Mouse (Mus musculus): ENCODE measurements at regions not wholly inside any gene's neighbourhood (a gene's known extent, or its start where the extent isn't known, plus 50 kb on each side); places are given as distances from the start of the nearest gene placed in this dataset.

DNA sequence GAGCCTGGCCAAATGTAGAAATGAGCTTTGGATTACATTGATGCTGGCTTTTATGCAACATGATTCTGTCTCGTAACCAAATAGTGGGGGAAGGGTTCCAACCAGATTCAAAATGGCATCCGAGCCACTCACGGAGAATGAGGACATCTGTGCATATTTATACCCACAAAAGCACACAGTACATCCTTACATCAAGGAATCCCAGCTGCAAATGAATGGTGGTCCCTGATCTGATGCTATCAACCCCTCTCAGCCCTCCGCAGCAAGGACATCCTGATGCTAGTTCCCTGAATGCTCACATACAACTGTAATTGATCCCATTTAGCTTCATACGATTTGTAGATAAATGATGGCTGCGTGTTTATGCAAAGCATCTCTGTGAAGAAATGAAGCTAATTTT is 215.9 kb downstream of the Samd5 start:
- DNase-seq: no peak

DNA sequence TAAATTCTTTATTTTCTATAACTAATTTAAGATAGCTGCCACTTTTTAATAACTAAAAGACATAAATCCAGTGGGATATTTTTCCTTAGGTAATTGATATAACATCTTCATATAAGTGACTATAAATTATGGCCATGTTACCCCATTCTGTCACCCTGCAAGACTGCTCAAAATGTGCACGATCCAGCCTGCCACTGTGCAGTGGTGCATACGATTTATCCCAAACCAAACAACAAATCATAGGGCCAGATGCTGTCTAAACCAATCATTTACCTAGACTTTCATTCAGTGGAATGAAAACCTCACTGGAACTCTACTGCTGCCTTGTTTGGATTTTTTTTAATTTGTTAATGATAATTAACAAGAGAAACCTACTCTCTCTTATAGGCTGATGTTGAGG is 216.5 kb downstream of the Samd5 start:
- DNase-seq: no peak

DNA sequence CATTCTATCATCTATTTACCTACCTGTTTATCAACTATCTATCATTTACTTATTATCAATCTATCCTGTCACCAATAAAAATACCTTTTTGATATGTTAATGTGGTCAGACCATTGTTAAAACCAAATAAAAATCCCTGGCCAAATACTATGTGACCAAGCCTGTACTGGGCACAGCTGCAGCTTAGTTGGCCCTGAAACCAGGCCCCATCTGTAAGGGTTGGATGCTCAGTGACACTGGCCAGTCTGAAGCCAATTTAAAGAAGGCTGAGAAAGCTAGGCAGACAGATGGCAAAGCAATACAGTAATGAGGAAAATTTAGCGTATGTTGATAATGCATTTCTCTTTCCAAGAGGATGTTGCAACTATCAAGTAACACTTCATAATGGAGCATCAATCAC is 217.8 kb downstream of the Samd5 start:
- no peak for DNase-seq

DNA sequence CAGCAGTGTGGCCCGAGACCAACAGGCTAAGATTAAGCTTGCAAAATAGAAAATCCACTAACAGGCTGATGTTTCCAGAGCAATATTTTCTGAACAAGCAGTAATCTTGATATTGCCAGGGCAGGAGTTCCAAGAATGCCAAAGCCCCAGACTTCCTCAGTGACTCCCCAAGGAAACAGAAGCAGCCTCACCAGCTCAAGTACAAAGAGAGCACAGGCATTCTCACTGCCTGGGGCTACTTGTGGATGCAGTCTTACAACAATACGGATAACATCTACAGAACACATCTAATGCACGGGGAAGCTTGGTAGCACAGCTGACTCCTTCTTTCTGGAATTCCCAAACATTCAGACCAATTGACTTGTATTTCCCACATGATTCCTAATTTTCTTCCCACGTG is 235.9 kb downstream of the Samd5 start:
- DNase-seq: no peak

DNA sequence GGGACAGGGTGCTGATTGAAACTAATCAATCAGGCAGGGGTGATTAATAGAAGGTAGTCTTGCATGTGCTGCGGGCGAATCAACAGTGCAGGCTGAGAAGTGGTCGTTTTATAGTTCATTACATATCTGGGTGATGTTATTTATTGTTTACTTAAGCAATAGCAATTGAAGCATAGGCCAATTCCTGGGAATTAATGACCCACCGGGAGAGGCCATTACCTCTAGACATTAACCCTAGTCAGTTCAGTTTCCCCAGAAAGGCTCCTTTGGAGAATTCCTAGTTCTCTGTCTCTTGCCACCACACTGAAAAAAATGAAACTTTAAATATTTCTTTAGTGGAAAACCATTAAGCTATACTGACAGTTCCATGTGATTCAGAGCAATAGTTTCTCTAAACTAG is 236.6 kb downstream of the Samd5 start:
- DNase-seq: no peak

DNA sequence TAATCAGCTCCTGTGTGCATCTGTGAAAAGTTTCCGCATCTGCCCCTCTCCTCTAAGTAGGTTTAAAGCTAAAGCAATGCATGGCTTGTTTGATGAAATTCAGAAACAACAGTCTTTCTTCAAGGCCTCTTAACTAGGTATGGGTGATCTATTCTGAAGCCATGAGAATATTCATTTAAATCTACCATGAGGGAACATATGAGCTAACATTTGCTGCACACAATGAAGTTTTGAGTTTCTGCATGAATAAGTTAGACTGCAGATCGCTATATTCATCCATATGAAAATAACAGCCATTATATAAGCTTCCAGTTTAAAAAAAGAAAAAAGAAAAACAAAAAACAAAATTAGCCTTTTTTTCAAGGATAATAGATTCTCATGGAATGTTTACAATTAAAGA is 245.9 kb downstream of the Samd5 start:
- DNase-seq: no peak

DNA sequence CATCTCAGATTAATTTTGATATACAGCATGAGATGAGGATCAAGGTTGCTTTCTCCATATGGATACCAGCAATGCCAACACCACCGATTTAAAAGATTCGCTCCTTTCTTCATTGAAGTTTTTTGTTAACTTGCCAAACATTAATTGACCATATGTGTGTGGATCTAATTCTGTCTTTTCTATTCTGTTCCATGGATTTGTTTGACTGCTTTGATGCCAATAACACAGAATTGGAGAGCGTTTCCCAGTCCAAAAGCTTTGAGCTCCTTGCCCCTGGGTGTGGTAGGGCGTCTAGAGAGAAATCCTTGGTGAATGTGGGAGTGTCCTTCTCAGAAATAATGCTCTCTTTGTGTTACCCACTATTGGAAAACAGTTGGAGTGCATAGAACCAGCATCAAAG is 254.3 kb downstream of the Samd5 start:
- DNase-seq: no peak

DNA sequence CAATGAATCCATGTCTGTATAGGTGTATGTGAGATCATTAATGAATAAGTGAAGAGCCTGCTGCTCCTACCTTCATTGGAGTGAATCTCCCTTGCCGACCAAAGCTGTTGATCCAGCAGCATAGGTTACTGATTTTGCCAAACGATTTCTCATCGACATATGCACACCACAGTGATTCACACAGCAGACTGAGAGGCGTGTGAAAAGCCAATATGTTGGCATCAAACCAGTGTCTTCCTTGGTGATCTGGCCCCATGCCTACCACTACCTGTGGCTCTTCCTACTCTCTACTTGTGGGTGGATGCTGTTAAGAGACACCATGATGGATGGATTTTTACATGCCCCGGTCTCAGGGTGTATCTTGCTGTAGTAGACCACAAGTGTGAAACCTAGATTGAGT is 258.3 kb downstream of the Samd5 start:
- DNase-seq: peak; percentile 54

DNA sequence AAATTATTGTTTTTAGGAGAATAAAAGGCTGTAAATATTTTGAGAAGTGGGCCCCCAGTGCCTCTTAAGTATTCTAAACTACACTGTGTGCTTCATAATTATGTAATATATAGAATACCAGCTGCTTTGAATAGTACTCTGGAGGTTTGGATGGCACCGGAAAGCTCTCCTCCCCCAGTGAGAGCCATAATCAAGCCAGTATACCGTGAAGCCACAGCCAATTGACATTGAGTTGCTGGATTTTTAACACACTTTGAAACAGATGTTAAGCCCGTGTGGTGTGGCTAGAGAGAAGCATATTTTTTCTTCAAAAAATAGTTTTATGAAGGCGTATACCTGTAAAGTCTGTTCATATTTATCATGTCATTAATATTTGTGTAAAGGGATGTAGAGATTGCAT is 268.9 kb downstream of the Samd5 start:
- DNase-seq: no peak

DNA sequence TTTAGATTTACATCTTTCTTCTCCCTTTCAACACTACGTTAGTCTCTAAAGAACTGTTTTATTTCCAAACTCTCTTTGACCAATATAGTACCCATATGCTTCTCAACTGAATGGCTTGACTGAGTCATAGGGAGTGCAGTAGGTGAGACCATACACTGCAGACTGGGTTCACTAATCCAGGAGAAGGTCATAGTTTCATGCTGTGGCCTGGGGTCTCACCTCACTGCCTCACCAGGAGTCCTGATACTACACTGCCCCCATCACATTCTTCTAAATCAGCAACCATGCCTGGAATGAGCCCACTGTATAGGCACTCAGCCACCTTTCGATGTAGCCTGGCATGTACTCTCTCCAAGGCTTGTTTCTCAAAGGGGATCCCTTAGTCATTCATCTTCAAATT is 269.6 kb downstream of the Samd5 start:
- DNase-seq: no peak

DNA sequence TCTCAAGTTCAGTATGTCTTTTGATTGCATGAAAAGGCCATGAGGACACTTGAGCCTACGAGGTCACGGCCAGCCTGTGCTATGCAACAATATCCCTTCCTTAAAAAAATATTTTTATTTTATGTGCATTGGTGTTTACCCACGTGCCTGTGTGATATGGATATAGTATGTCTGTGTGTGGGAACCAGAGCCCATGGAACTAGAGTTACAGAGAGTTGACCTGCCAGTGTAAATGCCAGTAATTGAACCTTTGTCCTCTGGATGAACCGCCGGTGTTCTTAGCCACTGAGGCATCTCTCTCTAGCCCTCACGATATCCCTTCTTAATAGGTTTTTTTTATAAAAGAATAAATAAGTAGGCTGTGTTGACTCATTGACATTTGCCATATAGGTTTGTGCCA is 270.0 kb downstream of the Samd5 start:
- no peak for DNase-seq

DNA sequence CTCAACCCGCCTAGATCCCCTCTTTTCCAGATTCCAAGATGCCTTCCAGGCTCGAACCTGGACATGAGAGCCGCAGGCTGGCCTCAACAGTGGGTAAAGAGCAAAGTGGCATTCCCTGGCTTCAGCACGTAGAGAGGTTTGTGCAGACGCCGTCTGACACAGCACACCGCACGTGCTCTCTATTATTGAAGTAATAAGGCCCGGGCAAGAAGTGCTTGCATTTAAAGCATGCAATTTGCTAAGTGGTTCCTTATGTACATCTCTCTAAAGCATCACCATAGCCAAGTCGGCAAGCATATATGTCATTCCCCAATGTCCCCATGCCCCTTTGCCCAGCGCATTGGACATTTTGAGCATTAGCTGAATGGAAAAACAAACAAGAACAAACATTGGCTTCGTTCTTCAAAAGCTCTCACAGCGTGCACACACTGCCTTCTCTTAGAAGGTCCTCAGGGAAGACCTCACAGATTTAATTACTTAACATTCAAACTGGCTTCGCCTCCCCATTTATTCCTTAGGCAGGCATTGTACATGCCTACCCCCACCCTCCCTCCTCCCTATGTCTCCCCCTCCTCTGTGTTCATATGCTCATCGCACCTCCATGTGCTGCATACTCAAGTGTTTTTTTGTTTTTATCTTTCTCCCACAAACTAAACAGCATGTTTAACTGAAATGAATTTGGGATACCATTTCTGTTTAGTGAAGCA is 273.9 kb downstream of the Samd5 start:
- DNase-seq: no peak

DNA sequence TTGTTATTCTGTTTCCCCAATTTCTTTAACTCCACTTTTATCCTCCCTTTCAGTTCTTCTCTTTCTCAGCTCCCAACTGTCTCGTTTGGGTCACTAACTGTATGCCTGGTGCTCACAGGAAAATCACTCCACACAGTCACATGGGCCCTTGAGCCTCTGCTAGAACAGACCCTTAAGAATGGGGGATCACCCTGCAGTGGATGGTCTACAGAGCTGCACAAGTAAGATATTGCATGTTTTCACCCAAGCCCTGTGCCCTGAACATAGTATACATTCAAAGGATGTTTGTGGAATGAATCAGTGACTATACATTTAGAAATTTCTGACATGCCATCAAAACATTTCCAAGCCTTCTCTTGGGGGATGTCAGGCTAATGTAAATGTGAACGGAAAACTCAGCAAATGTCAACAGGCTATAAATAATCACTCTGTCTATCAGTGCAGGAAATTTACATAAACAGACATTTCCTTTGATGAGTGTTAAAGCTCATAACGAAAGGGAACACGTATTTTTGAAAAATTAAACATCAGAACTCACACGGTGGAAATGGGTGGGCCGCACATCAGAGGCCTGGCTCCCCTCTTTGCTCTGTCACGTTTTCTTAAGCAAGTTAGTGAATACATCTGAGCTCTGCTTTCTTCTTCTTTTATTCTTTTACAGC is 297.4 kb downstream of the Samd5 start:
- no peak for DNase-seq

DNA sequence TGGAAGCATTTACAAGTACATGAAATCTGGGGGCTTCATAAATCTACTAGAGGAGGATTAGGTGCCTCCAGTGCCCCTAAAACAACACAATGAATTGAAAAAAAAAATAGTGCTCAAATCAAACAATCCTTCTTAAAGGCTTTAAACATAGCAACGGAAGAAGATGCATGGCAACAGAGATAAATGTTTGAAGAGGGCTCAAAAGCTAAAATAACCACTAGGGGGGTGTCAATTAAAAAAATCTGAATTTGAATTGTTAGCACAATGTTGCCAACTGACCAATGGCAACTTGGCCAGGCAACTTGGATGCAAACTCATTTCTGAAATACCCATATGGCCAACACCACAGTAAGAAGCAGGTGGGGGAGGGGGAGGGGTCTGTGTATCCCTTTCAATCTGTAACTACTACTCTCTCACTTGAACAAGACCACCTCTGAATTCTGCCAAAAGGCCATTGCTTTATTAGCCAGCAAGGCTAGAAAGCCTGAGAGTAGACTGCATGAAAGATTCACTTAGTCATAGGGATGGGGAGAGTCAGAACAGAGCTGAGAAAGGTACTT is 312.6 kb downstream of the Samd5 start:
- DNase-seq: no peak

DNA sequence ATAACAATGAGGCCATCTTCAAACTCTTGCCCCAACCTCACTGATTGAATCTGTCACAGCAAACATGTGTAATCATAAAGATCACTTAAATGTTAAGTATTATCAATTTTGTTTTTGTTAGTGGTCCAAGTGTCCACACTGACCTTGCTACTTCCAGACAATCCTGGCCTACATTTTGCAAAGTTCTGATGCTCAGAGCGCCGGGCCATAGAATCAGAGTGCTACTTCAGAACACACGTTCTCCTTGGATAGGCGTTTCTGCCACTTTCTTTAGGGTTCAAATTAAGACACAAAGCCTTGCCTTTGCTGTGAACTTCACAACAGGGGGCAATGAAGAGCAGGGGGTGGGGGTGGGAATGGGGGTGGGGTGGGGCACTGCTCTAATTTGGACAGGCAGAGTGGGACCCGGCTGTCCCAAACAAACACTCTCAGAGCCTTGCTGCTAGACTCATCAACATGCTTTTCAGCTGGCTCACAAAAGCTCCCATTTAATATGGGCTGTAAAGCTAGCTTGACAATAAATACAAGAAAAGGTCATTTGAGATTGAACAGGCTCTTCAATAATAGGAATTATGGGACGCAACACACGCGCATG is 336.7 kb downstream of the Samd5 start:
- no peak for DNase-seq

DNA sequence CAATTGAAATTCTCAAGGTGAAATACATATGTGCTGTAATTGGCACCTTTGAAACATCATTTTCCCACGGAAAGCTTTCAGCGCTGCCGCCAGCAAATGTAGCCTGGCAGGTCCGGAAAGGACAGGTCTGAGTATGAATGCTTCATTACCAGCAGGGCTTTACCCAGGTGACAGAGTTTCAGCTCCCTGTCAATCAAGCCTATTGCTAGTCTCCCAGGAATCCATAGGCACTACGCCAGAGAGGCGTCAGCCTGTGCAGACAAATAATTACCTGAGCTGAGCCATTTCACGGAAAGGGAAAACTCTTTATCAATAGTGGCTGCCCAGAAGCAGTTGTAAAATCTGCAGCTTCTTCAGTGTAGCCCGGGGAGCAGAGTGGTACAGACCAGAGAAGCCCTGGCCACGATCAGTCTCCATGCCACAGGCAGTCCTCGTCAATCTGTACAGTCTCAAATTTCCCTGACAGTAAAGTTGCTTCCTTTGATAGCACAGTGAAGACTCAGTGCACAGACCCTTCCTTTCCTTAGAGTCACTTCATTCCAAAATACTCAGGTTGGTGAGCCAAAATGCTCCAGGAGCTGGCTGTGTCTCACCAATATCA is 340.7 kb downstream of the Samd5 start:
- DNase-seq: no peak

DNA sequence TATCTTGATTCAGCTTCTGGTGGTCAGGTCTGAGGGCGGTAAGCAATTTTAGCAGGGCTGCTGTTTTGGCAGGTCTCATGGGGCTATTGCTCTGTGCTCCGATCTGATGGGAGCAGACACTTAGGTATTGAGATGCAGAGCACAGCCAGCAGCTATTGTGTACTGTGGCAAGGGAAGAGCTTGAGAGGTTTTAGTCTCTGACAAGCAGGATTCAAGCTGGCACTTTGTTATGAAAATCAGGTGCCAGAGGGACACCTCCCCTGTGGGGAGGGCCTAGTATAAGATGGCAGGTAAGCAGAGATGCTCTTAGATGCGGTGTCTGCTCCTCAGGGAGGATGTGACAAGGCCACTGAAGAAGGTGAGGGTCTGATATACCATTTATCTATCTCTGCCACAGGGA is 343.3 kb downstream of the Samd5 start:
- no peak for DNase-seq

DNA sequence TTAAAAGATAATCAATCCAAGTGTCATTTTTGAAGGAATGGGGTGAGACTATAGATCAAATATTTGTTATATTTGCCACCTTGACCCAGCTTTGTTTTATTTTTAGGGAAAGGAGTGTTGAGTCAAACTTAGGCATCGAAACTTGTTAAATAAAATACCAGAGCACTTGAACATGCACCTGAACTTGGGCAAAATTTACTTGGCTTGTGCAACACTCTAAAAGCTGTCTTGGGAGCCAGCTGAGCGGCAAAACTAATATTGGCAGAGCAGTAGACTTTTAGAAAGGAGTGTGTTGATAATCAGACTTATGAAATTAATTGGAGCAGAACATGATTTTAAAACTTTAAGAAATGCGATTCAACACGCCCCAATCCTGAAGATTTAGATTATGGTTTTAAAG is 346.7 kb downstream of the Samd5 start:
- no peak for DNase-seq

DNA sequence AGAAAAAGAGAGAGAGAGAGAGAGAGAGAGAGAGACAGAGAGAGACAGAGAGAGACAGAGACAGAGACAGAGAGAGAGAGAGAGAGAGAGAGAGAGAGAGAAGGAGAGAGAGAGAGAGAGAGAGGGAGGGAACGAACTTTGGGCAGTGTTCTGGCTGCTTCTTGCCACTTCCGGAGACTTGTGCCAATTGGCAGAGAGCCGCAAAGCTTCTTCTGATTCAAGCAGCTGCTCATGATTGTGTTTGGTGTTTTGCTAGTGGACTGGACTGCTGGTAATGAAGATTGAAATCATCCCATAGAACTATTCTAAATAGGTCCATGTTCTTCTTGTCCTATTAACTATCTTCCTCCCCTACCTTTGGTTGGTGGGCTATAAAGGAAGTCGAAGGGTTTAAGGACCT is 347.1 kb downstream of the Samd5 start:
- peak; percentile 9 for DNase-seq

DNA sequence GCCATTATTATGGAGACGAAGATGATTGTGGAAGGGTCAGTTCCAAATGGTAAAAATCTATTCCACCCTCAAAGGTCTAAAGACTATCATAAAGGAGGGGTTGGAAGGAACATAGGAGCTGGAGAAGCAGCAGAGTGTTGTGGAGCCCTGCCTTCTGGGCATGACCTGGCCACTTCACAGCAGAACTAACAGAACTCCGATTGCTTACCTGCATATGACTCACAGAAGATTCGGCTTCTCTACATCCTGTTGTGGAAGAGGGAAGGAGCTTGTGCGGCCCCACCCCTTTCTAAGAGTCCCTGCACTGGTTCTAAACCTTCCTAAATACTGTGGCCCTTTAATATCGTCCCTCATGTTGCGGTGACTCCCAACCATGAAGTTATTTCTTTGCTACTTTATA is 362.7 kb downstream of the Samd5 start:
- DNase-seq: no peak

DNA sequence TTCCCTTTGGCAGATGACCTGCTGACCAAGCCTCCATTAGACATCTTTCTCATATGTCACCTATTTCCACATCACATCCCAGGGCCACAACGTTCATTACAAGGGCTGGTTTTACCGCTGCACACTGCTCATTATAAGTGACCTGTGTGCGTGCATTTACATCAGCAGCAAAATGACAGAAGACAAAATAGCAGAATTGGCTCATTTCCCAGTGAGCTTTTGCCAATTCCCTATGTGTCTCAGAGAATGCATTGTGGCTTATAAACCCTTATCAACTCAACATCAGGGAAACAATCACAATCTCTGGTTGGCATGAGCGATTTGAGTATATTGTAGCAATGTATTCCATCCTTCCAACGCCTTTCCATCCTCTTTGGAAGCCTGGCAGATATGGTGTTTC is 364.7 kb downstream of the Samd5 start:
- DNase-seq: no peak

DNA sequence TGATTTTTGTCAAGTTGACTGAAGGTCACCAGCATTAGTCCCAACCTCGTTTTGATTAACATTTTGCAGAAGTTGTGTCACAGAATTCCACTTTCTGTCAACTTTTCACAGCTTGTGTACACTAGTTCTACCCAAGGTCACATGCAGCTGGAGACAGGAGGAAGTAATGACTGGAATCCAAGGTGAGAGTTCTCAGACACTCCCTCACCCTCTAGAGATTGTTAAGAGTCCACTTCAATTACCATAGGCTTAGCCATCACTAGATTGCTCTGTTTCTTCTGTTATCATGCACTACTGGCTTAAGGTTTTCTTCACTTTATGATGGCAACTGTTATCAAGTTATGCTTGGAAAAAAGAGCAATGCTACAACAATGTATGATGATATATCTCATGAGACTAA is 379.0 kb downstream of the Samd5 start:
- no peak for DNase-seq

DNA sequence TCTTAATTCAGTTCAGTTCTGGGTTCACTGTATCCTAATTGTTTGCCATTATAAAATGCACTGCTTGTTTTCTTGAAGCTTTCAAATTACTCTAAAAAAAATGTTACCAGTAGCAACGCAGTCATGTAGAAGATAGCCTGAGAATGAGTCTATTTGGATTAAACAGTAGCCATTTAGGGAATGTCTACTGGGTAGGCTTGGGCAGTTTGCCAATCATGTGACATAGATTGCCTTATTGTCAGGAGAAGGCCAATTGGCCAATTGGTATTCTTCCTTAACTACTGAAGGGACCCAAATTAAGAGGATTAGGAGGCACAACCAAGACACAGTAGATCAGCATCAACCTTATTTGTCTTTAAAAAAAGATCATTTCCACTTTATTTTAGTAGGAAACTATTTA is 379.7 kb downstream of the Samd5 start:
- no peak for DNase-seq

DNA sequence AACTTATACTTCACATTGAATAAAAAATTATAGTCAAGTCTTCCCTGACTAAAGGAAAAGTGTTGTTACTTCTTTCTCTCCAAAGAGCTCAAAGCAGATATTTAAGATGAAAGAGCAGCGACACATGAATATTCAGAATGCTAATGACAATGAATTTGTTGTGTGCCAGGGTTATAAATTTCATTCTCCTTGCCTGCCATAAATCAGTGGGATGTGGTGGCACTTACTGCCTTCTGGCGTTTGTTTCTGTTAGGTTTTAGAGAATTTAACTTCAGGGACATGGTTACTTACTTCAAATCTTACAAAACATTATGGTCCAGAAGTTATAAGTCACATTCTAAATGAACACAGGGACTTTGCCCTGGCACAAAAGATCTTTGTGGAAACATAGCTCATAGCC is 380.4 kb downstream of the Samd5 start:
- DNase-seq: no peak

Measured in layer of hippocampus, adult 9-11 months (tissue).